Mouse (Mus musculus): Measurements from ENCODE around the gene Phtf1. TPM values are rescaled to one million over a fixed set of nuclear protein-coding genes. Genes with fewer than 3 reads are reported as not detected.

Phtf1 gene
- 10.0 TPM for polyA plus RNA-seq (2012; fragmentation: generic; extraction: Trizol)
- long read RNA-seq, experiment 1, partial matches to known transcripts: 5 of 11 reads
- long read RNA-seq, experiment 1, other reads (novel, unspliced or antisense): 4 of 11 reads
- long read RNA-seq, experiment 2, transcript Phtf1-202 (19 exons, 3,327 nt): major isoform, 16 of 48 reads
- long read RNA-seq, experiment 2, partial matches to known transcripts: 6 of 48 reads
- long read RNA-seq, experiment 2, other reads (novel, unspliced or antisense): 24 of 48 reads

DNA sequence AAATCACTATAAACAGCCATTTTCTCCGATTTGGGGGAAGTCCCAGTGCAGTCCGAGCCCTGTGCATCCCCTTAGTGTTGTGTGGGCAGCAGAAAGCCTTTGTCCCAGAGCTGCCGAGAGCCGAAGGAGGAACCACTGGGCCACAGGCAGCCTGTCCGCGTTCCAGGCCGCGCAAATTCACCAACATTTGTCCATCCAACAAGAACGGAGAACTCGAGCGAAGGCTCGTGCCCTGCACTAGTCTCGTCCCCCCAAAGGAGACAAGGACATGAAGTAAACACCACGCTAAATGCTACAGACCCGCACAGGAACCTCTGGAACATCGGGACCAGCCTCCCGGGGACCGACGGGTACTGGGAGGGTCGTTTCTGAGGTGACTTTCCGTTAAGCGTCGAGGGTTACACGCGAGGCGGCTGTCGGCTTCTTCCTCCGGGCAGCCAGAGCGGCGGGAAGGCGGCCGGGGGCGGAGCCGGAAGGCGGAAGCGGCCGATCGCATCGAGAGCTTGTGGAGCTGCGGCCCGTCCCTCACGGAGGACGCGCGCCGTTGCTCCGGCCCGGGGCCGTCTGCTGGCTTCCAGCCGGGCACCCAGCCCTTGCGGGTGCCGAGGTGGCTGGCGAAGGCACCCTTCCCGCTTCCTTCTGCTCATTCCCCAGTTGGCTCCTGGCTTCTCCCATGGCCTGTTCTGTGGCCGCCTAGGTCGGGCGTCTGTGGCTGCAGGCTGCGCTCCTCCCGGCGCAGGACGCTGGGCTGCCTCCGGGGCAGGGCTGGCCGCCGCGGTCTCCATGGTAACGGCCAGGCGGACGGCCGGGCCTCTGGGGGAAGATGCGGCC, at the start of gene Phtf1:
Phtf1 (plus strand) TSS at position 250 of the 831 bp plus-strand sequence.
- Histone ChIP-seq H3K79me3 (ENCODE audit: low read depth) (peaks cover 7% of the 10 kb centered on the region), H3K79me2 (ENCODE audit: control insufficient read depth, insufficient read depth) (peaks cover 35% of the 10 kb centered on the region)
- no peak for TF ChIP-seq CTCF (IDR thresholded peaks at IDR 0.05; ENCODE audit: control insufficient read depth, insufficient read depth, insufficient read length)
- TF ChIP-seq MAX (IDR thresholded peaks at IDR 0.05): peak; percentile 60

DNA sequence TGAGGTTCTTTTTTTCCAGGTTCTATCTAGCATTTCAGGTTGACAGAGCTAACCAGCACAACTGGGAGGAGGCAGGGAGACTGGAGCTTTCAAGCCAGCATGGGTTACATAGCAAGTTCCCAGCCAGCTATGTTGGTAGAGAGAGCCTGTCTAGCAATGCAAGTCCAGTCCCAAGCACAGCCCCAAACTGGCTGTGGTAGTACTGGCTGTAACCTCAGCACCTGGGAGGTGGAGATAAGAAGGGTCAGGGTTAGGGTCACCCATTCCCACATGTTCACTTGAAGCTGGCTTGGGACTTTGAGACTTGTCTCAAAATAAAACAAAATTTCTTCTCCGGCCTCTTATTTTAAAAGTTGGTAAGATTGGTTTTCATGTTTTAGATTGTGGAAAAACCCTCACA, 47.8 kb upstream of the Phtf1 start:
- TF ChIP-seq USF1 (IDR thresholded peaks at IDR 0.05; ENCODE audit: low read depth) (no peak), FOSL1 (IDR thresholded peaks at IDR 0.05; ENCODE audit: insufficient read depth, low read length, poor library complexity, severe bottlenecking) (no peak), MAX (IDR thresholded peaks at IDR 0.05) (no peak), CTCF (IDR thresholded peaks at IDR 0.05; ENCODE audit: control insufficient read depth, insufficient read depth, insufficient read length) (no peak), MYOD1 (IDR thresholded peaks at IDR 0.05; ENCODE audit: control insufficient read depth, insufficient read length, low read depth) (no peak), CEBPB (IDR thresholded peaks at IDR 0.05; ENCODE audit: low read depth) (no peak), MYOG (IDR thresholded peaks at IDR 0.05; ENCODE audit: control insufficient read depth, extremely low read depth, insufficient read length) (no peak)
- Histone ChIP-seq H3K79me2 (ENCODE audit: control insufficient read depth, insufficient read depth) (peaks cover 100% of the 10 kb centered on the region), H3K27me3 (ENCODE audit: control insufficient read depth, insufficient read depth, insufficient read length) (no peaks in the 10 kb centered on the region), H3K36me3 (ENCODE audit: control insufficient read depth, insufficient read depth) (peaks cover 9% of the 10 kb centered on the region), H3K4me3 (ENCODE audit: insufficient read depth, poor library complexity, severe bottlenecking) (no peak overlapping the region), H3ac (ENCODE audit: control insufficient read depth, insufficient read length, low read depth) (no peak overlapping the region), H3K79me3 (ENCODE audit: low read depth) (peaks cover 91% of the 10 kb centered on the region)

More for the DNA sequence above, at the start of gene Phtf1:
- Histone ChIP-seq H3K36me3 (ENCODE audit: control insufficient read depth, insufficient read depth) (peaks cover 49% of the 10 kb centered on the region), H3K27me3 (ENCODE audit: control insufficient read depth, insufficient read depth, insufficient read length) (no peaks in the 10 kb centered on the region), H3K4me3 (ENCODE audit: insufficient read depth, poor library complexity, severe bottlenecking) (peak within 1 kb of the TSS; percentile 62), H3ac (ENCODE audit: control insufficient read depth, insufficient read length, low read depth) (peak within 1 kb of the TSS; percentile 83)

DNA sequence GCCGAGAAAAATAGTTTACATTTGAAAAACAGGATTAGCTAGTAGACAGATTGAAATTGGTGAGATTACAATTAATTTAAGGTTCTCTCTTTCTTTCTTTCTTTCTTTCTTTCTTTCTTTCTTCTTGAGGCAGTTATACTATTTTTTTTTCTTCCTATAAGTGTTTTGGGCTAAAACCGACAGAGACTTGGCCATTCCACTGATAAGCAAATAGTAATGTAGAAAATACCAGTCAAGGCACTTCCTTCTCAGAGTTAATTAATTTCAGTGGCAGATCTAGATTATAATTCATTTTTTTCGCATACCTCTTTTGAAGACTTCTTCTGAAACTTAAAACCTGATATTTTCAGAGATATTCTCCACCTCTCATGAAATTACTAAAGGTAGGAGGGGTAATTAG, 42.6 kb upstream of the Phtf1 start:
- H3K27me3 ChIP-seq (ENCODE audit: control insufficient read depth, insufficient read depth, insufficient read length): no peaks in the 10 kb centered on the region
- no peak overlapping the region for H3K4me3 ChIP-seq (ENCODE audit: insufficient read depth, poor library complexity, severe bottlenecking)
- peaks cover 100% of the 10 kb centered on the region for H3K79me2 ChIP-seq (ENCODE audit: control insufficient read depth, insufficient read depth)
- no peak for TF ChIP-seq MAX (IDR thresholded peaks at IDR 0.05)
- no peak for TF ChIP-seq FOSL1 (IDR thresholded peaks at IDR 0.05; ENCODE audit: insufficient read depth, low read length, poor library complexity, severe bottlenecking)
- TF ChIP-seq CEBPB (IDR thresholded peaks at IDR 0.05; ENCODE audit: low read depth): no peak
- no peak for TF ChIP-seq USF1 (IDR thresholded peaks at IDR 0.05; ENCODE audit: low read depth)
- TF ChIP-seq CTCF (IDR thresholded peaks at IDR 0.05; ENCODE audit: control insufficient read depth, insufficient read depth, insufficient read length): no peak
- TF ChIP-seq MYOG (IDR thresholded peaks at IDR 0.05; ENCODE audit: control insufficient read depth, extremely low read depth, insufficient read length): no peak
- H3K36me3 ChIP-seq (ENCODE audit: control insufficient read depth, insufficient read depth): peaks cover 26% of the 10 kb centered on the region
- peaks cover 73% of the 10 kb centered on the region for H3K79me3 ChIP-seq (ENCODE audit: low read depth)
- H3ac ChIP-seq (ENCODE audit: control insufficient read depth, insufficient read length, low read depth): no peak overlapping the region

DNA sequence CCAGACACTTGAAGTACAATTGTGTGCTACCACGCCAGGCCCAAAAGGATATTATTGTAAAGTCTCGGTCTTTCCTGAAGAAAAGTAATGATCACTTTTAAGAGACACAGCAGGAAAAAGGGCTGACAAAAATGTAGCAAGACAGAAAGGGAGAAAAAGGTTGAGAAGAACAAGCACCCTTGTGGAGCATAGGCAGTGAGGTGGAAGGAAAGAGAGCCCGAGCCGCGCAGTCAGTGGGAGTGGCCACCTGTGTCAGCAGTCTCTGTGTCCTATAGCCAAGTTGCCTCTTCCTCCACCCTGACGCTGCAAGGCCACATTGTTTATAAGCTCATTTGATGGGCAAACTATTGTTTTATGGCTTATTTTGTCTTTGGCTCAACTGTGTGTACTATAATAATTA, 40.4 kb upstream of the Phtf1 start:
- H3K79me2 ChIP-seq (ENCODE audit: control insufficient read depth, insufficient read depth): peaks cover 96% of the 10 kb centered on the region
- H3K36me3 ChIP-seq (ENCODE audit: control insufficient read depth, insufficient read depth): peaks cover 37% of the 10 kb centered on the region
- no peak for TF ChIP-seq CEBPB (IDR thresholded peaks at IDR 0.05; ENCODE audit: low read depth)
- H3K79me3 ChIP-seq (ENCODE audit: low read depth): peaks cover 64% of the 10 kb centered on the region
- no peak overlapping the region for H3K4me3 ChIP-seq (ENCODE audit: insufficient read depth, poor library complexity, severe bottlenecking)
- no peaks in the 10 kb centered on the region for H3K27me3 ChIP-seq (ENCODE audit: control insufficient read depth, insufficient read depth, insufficient read length)
- H3ac ChIP-seq (ENCODE audit: control insufficient read depth, insufficient read length, low read depth): no peak overlapping the region

DNA sequence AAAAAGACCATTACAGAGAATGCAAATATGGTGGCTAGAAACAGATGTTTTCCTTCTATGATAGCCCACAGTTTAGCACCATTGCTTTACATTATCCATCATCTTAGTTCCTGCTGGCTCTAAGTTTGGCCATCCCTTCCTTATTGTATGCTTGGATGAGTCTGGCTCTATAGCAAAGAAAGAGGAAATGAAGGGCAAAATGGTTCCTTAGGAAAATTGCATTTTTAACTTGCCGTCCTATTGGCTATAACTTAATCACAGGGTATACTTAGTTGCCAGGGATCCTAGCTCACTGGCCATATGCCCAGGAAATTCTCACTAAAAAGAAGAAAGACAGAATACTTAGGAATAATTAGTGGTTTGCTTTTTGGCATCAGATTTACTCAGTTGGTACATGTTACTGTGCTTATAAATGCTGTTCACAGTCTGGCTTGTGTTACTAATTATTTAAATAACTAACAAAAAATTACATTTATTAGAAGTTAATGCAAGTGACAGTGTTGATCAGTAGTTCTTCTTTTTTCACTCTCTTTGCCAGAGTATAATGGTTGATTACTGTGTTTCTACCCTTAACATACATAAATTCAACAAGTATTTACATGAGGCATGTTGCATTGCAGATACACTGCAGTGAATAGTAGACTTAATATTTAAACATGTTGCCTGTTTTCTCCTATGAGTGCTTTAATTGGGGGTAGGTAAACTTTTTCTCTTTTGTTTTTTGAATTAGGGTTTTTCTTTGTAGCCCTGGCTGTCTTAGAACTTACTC, 22.9 kb upstream of the Phtf1 start:
- Histone ChIP-seq H3K4me3 (ENCODE audit: insufficient read depth, poor library complexity, severe bottlenecking) (no peak overlapping the region), H3ac (ENCODE audit: control insufficient read depth, insufficient read length, low read depth) (no peak overlapping the region), H3K79me3 (ENCODE audit: low read depth) (peaks cover 69% of the 10 kb centered on the region), H3K79me2 (ENCODE audit: control insufficient read depth, insufficient read depth) (peaks cover 91% of the 10 kb centered on the region), H3K36me3 (ENCODE audit: control insufficient read depth, insufficient read depth) (peaks cover 4% of the 10 kb centered on the region), H3K27me3 (ENCODE audit: control insufficient read depth, insufficient read depth, insufficient read length) (no peaks in the 10 kb centered on the region)
- TF ChIP-seq MYOD1 (IDR thresholded peaks at IDR 0.05; ENCODE audit: control insufficient read depth, insufficient read length, low read depth) (no peak), MAX (IDR thresholded peaks at IDR 0.05) (no peak), USF1 (IDR thresholded peaks at IDR 0.05; ENCODE audit: low read depth) (no peak), CTCF (IDR thresholded peaks at IDR 0.05; ENCODE audit: control insufficient read depth, insufficient read depth, insufficient read length) (no peak), FOSL1 (IDR thresholded peaks at IDR 0.05; ENCODE audit: insufficient read depth, low read length, poor library complexity, severe bottlenecking) (no peak), CEBPB (IDR thresholded peaks at IDR 0.05; ENCODE audit: low read depth) (no peak)

Measured in C2C12 (cell line).